Mouse (Mus musculus) kidney, adult 2 months (tissue): Measurements from ENCODE around the gene Zfp335. TPM values are rescaled to one million over a fixed set of nuclear protein-coding genes. Genes with fewer than 3 reads are reported as not detected.

Source experiments
- DNase-seq: peaks from one replicate; pipeline ENCODE4 v3.0.0; 2021
- H3K27ac ChIP-seq: fragments of 200-500 bp; 2 replicates; pipeline ENCODE4 v1.5.1; 2012; ENCODE audit warnings: low read depth, low read length, control low read depth, inconsistent platforms; ENCODE audit not compliant: insufficient read depth
- H3K27me3 ChIP-seq: fragments of 200-500 bp; replicated peaks from 2 replicates; pipeline ENCODE4 v1.6.1; 2012; ENCODE audit warnings: mild to moderate bottlenecking, moderate library complexity, low read length, inconsistent platforms; ENCODE audit not compliant: control insufficient read depth, insufficient read depth
- H3K36me3 ChIP-seq: fragments of 200-500 bp; 2 replicates; pipeline ENCODE4 v1.6.1; 2012; ENCODE audit warnings: mild to moderate bottlenecking, moderate library complexity, low read length, inconsistent platforms; ENCODE audit not compliant: control insufficient read depth, insufficient read depth
- H3K4me1 ChIP-seq: fragments of 200-500 bp; 2 replicates; pipeline ENCODE4 v1.6.1; 2011; ENCODE audit warnings: low read length; ENCODE audit not compliant: control insufficient read depth, insufficient read depth
- H3K4me3 ChIP-seq: fragments of 200-500 bp; 2 replicates; pipeline ENCODE4 v1.5.1; 2011; ENCODE audit warnings: mild to moderate bottlenecking, low read depth, low read length, control low read depth; ENCODE audit not compliant: insufficient read depth
- CTCF ChIP-seq: fragments of 200-500 bp; conservative IDR thresholded peaks from 2 replicates; pipeline ENCODE4 v1.5.1; 2011; ENCODE audit warnings: low read depth, mild to moderate bottlenecking, control low read depth, low read length, moderate library complexity, mixed read lengths; ENCODE audit not compliant: insufficient read depth, insufficient read length
- POLR2A ChIP-seq: fragments of 200-500 bp; IDR thresholded peaks from one replicate; pipeline ENCODE4 v1.6.1; 2011; ENCODE audit warnings: low read depth, low read length, control low read depth
- WGBS: fragments of 180-500 bp; shearing (Covaris S2); methylation state at CpG from one replicate; pipeline ENCODE4 v1.1.7; 2018; 5-methylcytosine and 5-hydroxymethylcytosine counted together
- polyA plus RNA-seq: library from polyadenylated mRNA; depleted of rRNA; stranded (reverse); fragments of >200 nt; gene quantifications from 2 replicates; pipeline ENCODE4 v1.2.3, GENCODE M21; 2012

The Zfp335 gene
- polyA plus RNA-seq, 1 experiment: 20.4 TPM

DNA sequence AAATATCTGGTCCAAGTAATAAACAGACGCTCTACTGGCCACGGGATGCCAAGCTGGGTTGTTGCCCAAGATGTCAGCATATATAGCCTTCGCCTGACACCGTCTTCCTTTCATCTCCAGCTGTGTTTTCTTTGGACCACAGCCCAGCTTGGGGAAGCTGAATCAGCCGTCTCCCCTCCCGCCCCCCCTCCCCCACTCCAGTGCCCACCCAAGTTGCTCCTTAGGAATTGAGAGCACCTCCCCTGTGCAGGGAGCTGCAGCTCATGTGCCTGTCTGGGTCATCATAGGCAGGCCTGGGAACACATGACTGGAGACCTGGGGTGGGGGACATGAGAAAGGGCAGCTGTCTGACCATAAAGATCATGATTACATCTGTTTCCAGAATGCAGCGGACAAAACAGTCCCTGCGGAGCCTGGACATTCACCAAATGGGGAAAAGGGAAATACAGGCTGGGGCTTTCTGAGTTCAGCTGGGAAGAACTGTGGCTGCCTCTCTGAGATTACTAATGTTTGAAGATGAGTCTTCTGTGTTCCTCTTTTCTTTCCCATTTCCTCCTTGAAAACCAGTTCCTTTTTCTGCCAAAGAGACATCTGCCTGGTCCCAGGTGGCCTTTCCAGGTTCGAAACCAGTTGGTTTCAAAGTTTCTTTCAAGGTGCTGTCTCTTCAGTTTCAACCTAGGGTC is 49.2 kb downstream of the Zfp335 start:
- Histone ChIP-seq H3K27me3 (peaks cover 1% of the 10 kb centered on the region; the same call in 1 of the 2 replicates), H3K4me1 (no peaks in the 10 kb centered on the region), H3K27ac (peak overlapping the region; percentile 54; the same call in 1 of the 2 replicates), H3K4me3 (no peak overlapping the region), H3K36me3 (no peaks in the 10 kb centered on the region)
- no peak for TF ChIP-seq CTCF
- no peak for TF ChIP-seq POLR2A
- 33% methylated on average over 9 of the region's 9 CpGs for WGBS
- DNase-seq: peak; percentile 72

GRCm38 (mm10) chr2:164861094-164861493 is 50.5 kb downstream of the Zfp335 start:
- no peak for DNase-seq

DNA sequence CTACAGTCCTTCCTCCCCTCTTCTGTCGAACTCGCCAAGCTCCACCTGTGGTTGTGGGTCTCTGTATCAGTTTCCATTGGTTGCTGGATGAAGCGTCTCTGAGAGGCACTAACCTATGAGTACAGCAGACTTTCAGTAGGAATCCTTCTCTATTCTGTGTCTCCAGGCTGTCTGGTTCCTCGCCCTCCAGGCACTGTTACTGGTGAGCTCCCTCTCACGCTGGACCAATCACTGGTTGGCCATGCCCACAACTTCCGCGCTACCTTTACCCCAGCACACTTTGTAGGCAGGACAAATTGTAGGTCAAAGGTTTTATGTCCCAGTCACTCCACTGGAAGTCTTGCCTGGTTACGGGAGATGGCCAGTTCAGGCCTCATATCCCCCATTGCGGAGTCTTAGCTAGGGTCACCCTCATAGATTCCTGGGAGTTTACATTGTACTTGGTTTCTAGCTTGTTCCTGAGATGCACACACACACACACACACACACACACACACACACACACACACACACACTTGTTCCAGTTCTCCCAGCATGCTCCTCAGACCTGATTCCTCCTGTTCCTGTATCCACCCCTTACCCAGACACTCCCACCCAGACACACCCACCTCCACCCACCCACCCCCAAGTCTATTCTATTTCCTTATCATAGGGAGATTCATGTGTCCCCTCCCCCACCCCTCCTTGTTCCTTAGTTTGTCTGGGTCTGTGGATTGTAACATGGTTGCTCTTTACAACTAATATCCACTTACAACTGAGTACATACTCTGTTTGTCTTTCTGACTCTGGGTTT is 51.7 kb downstream of the Zfp335 start:
- Histone ChIP-seq H3K4me1 (no peaks in the 10 kb centered on the region), H3K36me3 (no peaks in the 10 kb centered on the region), H3K4me3 (no peak overlapping the region), H3K27me3 (peaks cover 1% of the 10 kb centered on the region; the same call in 1 of the 2 replicates), H3K27ac (no peak overlapping the region)
- 55% methylated on average over 9 of the region's 9 CpGs for WGBS
- peak; percentile 67 for DNase-seq
- TF ChIP-seq POLR2A (no peak), CTCF (no peak)

More at GRCm38 (mm10) chr2:164861094-164861493, 50.5 kb downstream of the Zfp335 start:
- Histone ChIP-seq H3K36me3 (no peaks in the 10 kb centered on the region), H3K27ac (no peak overlapping the region), H3K4me3 (no peak overlapping the region), H3K27me3 (peaks cover 1% of the 10 kb centered on the region; the same call in 1 of the 2 replicates), H3K4me1 (no peaks in the 10 kb centered on the region)
- TF ChIP-seq CTCF (no peak), POLR2A (no peak)
- 67% methylated on average over 4 of the region's 4 CpGs for WGBS

- Histone ChIP-seq H3K27ac (no peak overlapping the region), H3K4me1 (no peaks in the 10 kb centered on the region), H3K27me3 (peaks cover 3% of the 10 kb centered on the region), H3K4me3 (no peak overlapping the region), H3K36me3 (no peaks in the 10 kb centered on the region)
- WGBS: 46% methylated on average over 2 of the region's 2 CpGs
- DNase-seq: no peak
- TF ChIP-seq CTCF (no peak), POLR2A (no peak)
These were observed 52.4 kb downstream of the Zfp335 start for GRCm38 (mm10) chr2:164859155-164859554.

DNA sequence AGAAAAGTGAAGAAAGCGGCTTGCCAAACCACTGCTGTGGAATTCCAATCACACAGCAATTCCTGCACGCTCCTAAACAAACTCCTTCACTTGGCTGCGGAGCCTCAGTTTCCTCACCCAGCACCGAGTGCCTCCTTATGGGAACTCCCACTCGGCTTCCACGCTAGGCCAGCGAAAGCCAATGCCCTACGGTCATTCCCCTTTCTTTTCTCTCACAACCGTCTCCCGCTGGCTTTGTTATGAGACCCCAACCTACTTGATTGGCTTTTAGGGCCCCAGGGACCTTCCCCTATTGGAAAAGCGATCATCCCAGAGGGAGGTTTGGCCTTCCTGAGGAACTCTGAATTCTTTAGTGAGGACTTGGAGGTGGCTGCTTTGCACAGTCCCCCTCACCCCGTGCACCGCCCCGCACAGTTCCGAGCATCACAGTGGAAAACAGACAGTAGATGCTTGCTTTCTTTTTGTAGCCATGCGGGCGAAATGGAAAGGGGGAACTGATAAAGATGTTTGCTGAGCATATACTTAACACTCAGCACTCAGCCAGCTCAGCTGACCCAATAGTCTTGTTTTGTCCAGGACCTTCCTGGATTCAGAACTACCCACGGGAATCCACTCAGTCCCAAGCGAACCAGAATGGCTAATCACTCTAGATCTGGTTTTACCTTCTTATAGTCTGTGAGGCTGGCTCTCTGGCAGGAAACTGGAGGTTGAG is 53.6 kb downstream of the Zfp335 start:
- TF ChIP-seq CTCF: no peak
- no peak for TF ChIP-seq POLR2A
- H3K36me3 ChIP-seq: no peaks in the 10 kb centered on the region
- peaks cover 3% of the 10 kb centered on the region for H3K27me3 ChIP-seq
- DNase-seq: no peak
- H3K27ac ChIP-seq: no peak overlapping the region
- H3K4me1 ChIP-seq: no peaks in the 10 kb centered on the region
- WGBS: 25% methylated on average over 19 of the region's 19 CpGs
- peak overlapping the region; percentile 58; the same call in 1 of the 2 replicates for H3K4me3 ChIP-seq

GRCm38 (mm10) chr2:164857101-164857821 is 54.3 kb downstream of the Zfp335 start, which contains the start of gene Pltp:
Gene Pltp (minus strand): TSS chr2:164857711.
- Histone ChIP-seq H3K27me3 (peaks cover 3% of the 10 kb centered on the region), H3K4me1 (no peaks in the 10 kb centered on the region), H3K27ac (no peak within 1 kb of the TSS), H3K36me3 (no peaks in the 10 kb centered on the region), H3K4me3 (peak within 1 kb of the TSS; percentile 58)
- DNase-seq: peak; percentile 47
- TF ChIP-seq CTCF: no peak
- TF ChIP-seq POLR2A: no peak
- WGBS: 1% methylated on average over 47 of the region's 47 CpGs
